ENCODE assay signal across 7 mouse cellular contexts in the genomic region with DNA sequence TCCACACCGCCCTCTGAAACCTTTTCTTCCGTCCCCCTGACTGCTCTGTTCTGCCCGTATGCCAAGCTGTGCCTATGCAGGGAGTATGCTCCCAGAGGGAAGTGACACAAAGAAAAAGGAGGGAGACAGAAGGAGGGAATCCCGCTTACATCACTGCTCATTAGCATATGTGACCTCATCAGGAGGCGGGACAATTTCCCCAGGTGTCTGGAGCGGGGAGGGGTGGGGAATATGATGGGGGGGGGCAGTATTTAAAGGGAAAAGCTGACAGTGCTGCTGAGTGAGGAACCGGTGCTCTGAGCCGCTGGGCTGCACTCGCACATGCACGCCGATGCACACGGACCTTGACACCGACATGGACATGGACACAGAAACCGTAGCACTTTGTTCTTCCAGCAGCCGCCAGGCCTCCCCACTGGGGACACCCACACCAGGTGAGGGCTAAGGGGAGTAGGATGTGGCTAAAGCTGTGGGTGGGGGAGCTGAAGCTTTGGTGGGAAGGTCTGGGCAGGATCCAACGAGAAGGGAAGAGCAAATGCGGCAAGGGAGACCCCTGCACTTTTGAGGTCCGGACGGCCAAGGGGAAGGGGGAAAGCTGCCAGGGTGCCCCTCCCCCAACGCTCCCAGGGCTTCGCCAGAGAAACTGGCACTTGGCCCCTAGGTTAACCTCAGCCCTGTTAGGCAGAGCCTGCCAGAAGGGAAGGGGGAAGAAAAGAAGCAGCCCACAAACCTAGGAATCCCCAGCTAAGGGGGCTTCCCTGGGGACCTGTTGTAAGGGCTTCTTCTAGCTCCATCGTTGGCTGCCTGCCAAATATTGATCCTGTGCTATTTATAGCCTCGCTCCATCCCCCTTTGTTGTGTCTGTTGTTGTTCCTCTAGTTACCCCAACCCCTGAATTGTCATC. TPM values are rescaled to one million over a fixed set of nuclear protein-coding genes. Genes with fewer than 3 reads are reported as not detected.
DNase-seq lines count a peak whose midpoint lies in the region; ATAC-seq and TF ChIP-seq lines count a peak whose summit lies in the region.

A gene (plus strand): TSS at position 160 of the 904 bp plus-strand sequence.

- H3K4me3 ChIP-seq in forebrain, embryonic 12.5 days (replicated peaks): peak within 1 kb of the TSS; percentile 58
- H3K4me3 ChIP-seq in intestine, postnatal 0 days (ENCODE audit: low read depth, low read length): peak within 1 kb of the TSS; percentile 29
- peak within 1 kb of the TSS; percentile 55 for H3K4me3 ChIP-seq in midbrain, embryonic 11.5 days (ENCODE audit: low read depth, low read length)

- no peaks in the 10 kb centered on the region for H3K9me3 ChIP-seq in forebrain, embryonic 12.5 days
- H3K9me3 ChIP-seq in intestine, postnatal 0 days (ENCODE audit: control insufficient read depth): no peaks in the 10 kb centered on the region
- H3K9me3 ChIP-seq in midbrain, embryonic 11.5 days (ENCODE audit: control insufficient read depth, low read length): no peaks in the 10 kb centered on the region

- H3K36me3 ChIP-seq in forebrain, embryonic 12.5 days (replicated peaks): no peaks in the 10 kb centered on the region
- H3K36me3 ChIP-seq in intestine, postnatal 0 days (ENCODE audit: control insufficient read depth, insufficient read depth): no peaks in the 10 kb centered on the region; the same call in 1 of the 2 replicates
- H3K36me3 ChIP-seq in midbrain, embryonic 11.5 days (ENCODE audit: control insufficient read depth, insufficient read depth, low read length): no peaks in the 10 kb centered on the region

- TF ChIP-seq POLR2A in brain, embryonic 14.5 days (IDR thresholded peaks at IDR 0.05; ENCODE audit: borderline replicate concordance, extremely low read depth, insufficient read depth, insufficient read length, poor library complexity, severe bottlenecking): peak; percentile 41; the same call in 1 of the 2 replicates

- peak within 1 kb of the TSS; percentile 75 for H3K27ac ChIP-seq in forebrain, embryonic 12.5 days
- H3K27ac ChIP-seq in intestine, postnatal 0 days (ENCODE audit: low read depth, low read length): no peak within 1 kb of the TSS
- peak within 1 kb of the TSS; percentile 35; the same call in 1 of the 2 replicates for H3K27ac ChIP-seq in midbrain, embryonic 11.5 days (ENCODE audit: low read depth, low read length)

- H3K4me2 ChIP-seq in forebrain, embryonic 12.5 days: peak within 1 kb of the TSS; percentile 91
- H3K4me2 ChIP-seq in intestine, postnatal 0 days (replicated peaks; ENCODE audit: low read depth): peak within 1 kb of the TSS; percentile 71
- H3K4me2 ChIP-seq in midbrain, embryonic 11.5 days: peak within 1 kb of the TSS; percentile 90

- peaks cover 31% of the 10 kb centered on the region for H3K4me1 ChIP-seq in forebrain, embryonic 12.5 days
- H3K4me1 ChIP-seq in intestine, postnatal 0 days (replicated peaks; ENCODE audit: control insufficient read depth, insufficient read depth, low read length): peaks cover 10% of the 10 kb centered on the region; the same call in 1 of the 2 replicates
- H3K4me1 ChIP-seq in midbrain, embryonic 11.5 days (ENCODE audit: control insufficient read depth, insufficient read depth, low read length): peaks cover 20% of the 10 kb centered on the region

- H3K9ac ChIP-seq in forebrain, embryonic 12.5 days: peak within 1 kb of the TSS; percentile 75
- peak within 1 kb of the TSS; percentile 31; the same call in 1 of the 2 replicates for H3K9ac ChIP-seq in intestine, postnatal 0 days (ENCODE audit: low read depth, low read length)
- peak within 1 kb of the TSS; percentile 81 for H3K9ac ChIP-seq in midbrain, embryonic 11.5 days (ENCODE audit: low read length)

- DNase-seq in R1 (ENCODE audit: low read depth, low spot score): peak; percentile 67
- DNase-seq in brain, embryonic 14.5 days (ENCODE audit: low read depth): peak; percentile 96
- peak; percentile 76 to 85 for DNase-seq in left cerebral cortex, postnatal 14 days (ENCODE audit: low spot score in 2 of 2)
- DNase-seq in midbrain, embryonic 11.5 days (ENCODE audit: low spot score, missing footprints): peak; percentile 97
- DNase-seq in testis, postnatal 10 days (ENCODE audit: low spot score): peak; percentile 69

- peak; percentile 93 for ATAC-seq in forebrain, embryonic 12.5 days (ENCODE audit: low FRiP score)
- peak; percentile 74 for ATAC-seq in intestine, postnatal 0 days
- peak; percentile 82 for ATAC-seq in midbrain, embryonic 11.5 days (ENCODE audit: low FRiP score)

- peaks cover 43% of the 10 kb centered on the region for H3K27me3 ChIP-seq in forebrain, embryonic 12.5 days
- H3K27me3 ChIP-seq in intestine, postnatal 0 days (replicated peaks; ENCODE audit: control insufficient read depth, insufficient read depth, low read length): peaks cover 17% of the 10 kb centered on the region; the same call in 1 of the 2 replicates
- H3K27me3 ChIP-seq in midbrain, embryonic 11.5 days (ENCODE audit: control insufficient read depth, insufficient read depth, low read length): peaks cover 13% of the 10 kb centered on the region

- WGBS in forebrain, embryonic 12.5 days: under 1% methylated on average over 23 of the region's 23 CpGs
- WGBS in intestine, postnatal 0 days: 3% methylated on average over 23 of the region's 23 CpGs
- under 1% methylated on average over 23 of the region's 23 CpGs for WGBS in midbrain, embryonic 11.5 days

- TF ChIP-seq CTCF in brain, embryonic 14.5 days (IDR thresholded peaks at IDR 0.05; ENCODE audit: borderline replicate concordance, extremely low read depth, insufficient read depth, insufficient read length): no peak
- no peak for TF ChIP-seq CTCF in intestine, postnatal 0 days (IDR thresholded peaks at IDR 0.05; ENCODE audit: low read depth)

- intact Hi-C loops in left cerebral cortex, postnatal 14 days (cut with DNase I): no loop called here

RNA-seq across cellular contexts. Expression of the gene that starts here (rescaled TPM):
- 24.7 and 31.3 TPM in 2 replicates for polyA plus RNA-seq in brain, embryonic 14.5 days (2012; rRNA removed)
- 26.1 and 29.9 TPM in 2 replicates for polyA plus RNA-seq in forebrain, embryonic 12.5 days (2016; fragmentation: Nextera tagmentation; extraction: Ambion mirVana)
- polyA plus RNA-seq in intestine, postnatal 0 days (2015; fragmentation: Nextera tagmentation; extraction: Ambion mirVana): 0.78 and 0.89 TPM in 2 replicates
- 1 to 10 TPM; 7.4 to 9.6 TPM for total RNA-seq in left cerebral cortex, postnatal 14 days (2021)
- 33.6 and 34.4 TPM in 2 replicates for polyA plus RNA-seq in midbrain, embryonic 11.5 days (2014; fragmentation: Nextera tagmentation; extraction: Ambion mirVana)

Comparison
In these comparisons a context has a peak if more than half of its experiments do, and no peak if none do; other contexts are left out.
1. RNA of the gene that starts here (polyA plus RNA-seq): 33.6 to 34.4 TPM in midbrain, embryonic 11.5 days, 24.7 to 31.3 TPM in brain, embryonic 14.5 days and 26.1 to 29.9 TPM in forebrain, embryonic 12.5 days; 0.78 to 0.89 TPM in intestine, postnatal 0 days; every median in the first group is over 10 times any median in the second.
2. Peak in ATAC-seq, H3K4me3 ChIP-seq, H3K9ac ChIP-seq and H3K4me2 ChIP-seq in intestine, postnatal 0 days; RNA of the gene not detected or under 1 TPM.
3. H3K9ac ChIP-seq: peak in every context shown above with its lines; median percentile 81 in midbrain, embryonic 11.5 days; 75 in forebrain, embryonic 12.5 days; 31 in intestine, postnatal 0 days.
4. Peak in every context shown above with its lines, with median percentiles within 50 percentile points of each other: DNase-seq, ATAC-seq, H3K4me2 ChIP-seq and H3K4me3 ChIP-seq.